ENCODE assay signal across 23 mouse cellular contexts in genomic region chr11:115741070-115741469, GRCm38 (mm10). TPM values are rescaled to one million over a fixed set of nuclear protein-coding genes. Genes with fewer than 3 reads are reported as not detected.
DNase-seq lines count a peak whose midpoint lies in the region; ATAC-seq and TF ChIP-seq lines count a peak whose summit lies in the region.
"Had no signal": no experiment of that assay in that cellular context is flagged by ENCODE, and none has a peak within 500 bp of the region (broad histone marks: within the 10 kb centered on the region; RNA-seq: fewer than 3 reads in every experiment).

No protein-coding gene starts in this region.

- TF ChIP-seq CTCF in kidney, postnatal 0 days (IDR thresholded peaks at IDR 0.05; ENCODE audit: low read depth): peak; percentile 5; the same call in 1 of the 2 replicates

- no peak overlapping the region for H3K4me2 ChIP-seq in kidney, embryonic 15.5 days
- no peak overlapping the region for H3K4me2 ChIP-seq in kidney, postnatal 0 days (ENCODE audit: low read length)
- H3K4me2 ChIP-seq: heart, embryonic 15.5 days; hindbrain, embryonic 14.5 days; limb, embryonic 12.5 days; liver, embryonic 11.5 days; midbrain, embryonic 15.5 days; neural tube, embryonic 12.5 days had no signal

- WGBS in kidney, embryonic 15.5 days: 77% methylated on average over 11 of the region's 11 CpGs
- WGBS in kidney, postnatal 0 days: 70% methylated on average over 11 of the region's 11 CpGs

- peak; percentile 38 for DNase-seq in kidney, adult 18-20 months
- peak; percentile 24 to 58 for DNase-seq in urinary bladder, adult 18-20 months (ENCODE audit: low spot score in 2 of 2)
- DNase-seq in urinary bladder, postnatal 10 days (ENCODE audit: low spot score): no peak
- no peak for DNase-seq in kidney, postnatal 0 days (ENCODE audit: low spot score)
- peak; percentile 55 to 58 for DNase-seq in urinary bladder, postnatal 36 days (ENCODE audit: low spot score in 2 of 2)
- no peak for DNase-seq in left cerebral cortex, postnatal 4 days
- DNase-seq: adrenal gland, postnatal 36 days; cerebellum, adult 9-11 months; heart, postnatal 4 days; liver, postnatal 0 days; right cerebral cortex, postnatal 14 days had no signal

- H3K9me3 ChIP-seq in kidney, embryonic 15.5 days (replicated peaks): no peaks in the 10 kb centered on the region
- H3K9me3 ChIP-seq in kidney, postnatal 0 days (replicated peaks; ENCODE audit: low read length): no peaks in the 10 kb centered on the region
- H3K9me3 ChIP-seq: embryonic facial prominence, embryonic 10.5 days; forebrain, embryonic 10.5 days; heart, embryonic 15.5 days; limb, embryonic 12.5 days; midbrain, embryonic 15.5 days; neural tube, embryonic 12.5 days had no signal

- ATAC-seq in kidney, embryonic 15.5 days (replicated peaks; ENCODE audit: low FRiP score): no peak
- ATAC-seq in kidney, postnatal 0 days (replicated peaks; ENCODE audit: low FRiP score, low read depth): peak; percentile 74; the same call in 1 of the 2 replicates
- ATAC-seq: CD4-positive, CD25-positive, alpha-beta regulatory T cell, adult 4 months; inflammation-experienced regulatory T-cells, adult 6 months; liver, postnatal 0 days; midbrain, embryonic 15.5 days had no signal

- no peaks in the 10 kb centered on the region for H3K27me3 ChIP-seq in kidney, embryonic 15.5 days
- H3K27me3 ChIP-seq in kidney, postnatal 0 days (ENCODE audit: insufficient read depth, low read length): no peaks in the 10 kb centered on the region
- H3K27me3 ChIP-seq: heart, embryonic 15.5 days; limb, embryonic 12.5 days; midbrain, embryonic 15.5 days; neural tube, embryonic 12.5 days had no signal

- H3K9ac ChIP-seq in kidney, embryonic 15.5 days: no peak overlapping the region
- H3K9ac ChIP-seq in kidney, postnatal 0 days (ENCODE audit: low read depth, low read length): no peak overlapping the region
- H3K9ac ChIP-seq: heart, embryonic 15.5 days; hindbrain, embryonic 14.5 days; limb, embryonic 12.5 days; liver, postnatal 0 days; midbrain, embryonic 15.5 days; neural tube, embryonic 12.5 days had no signal

- intact Hi-C loops in left cerebral cortex, postnatal 4 days (cut with DNase I): loop anchor here (1.0 kb wide), 1 partner anchor 13 kb away; no protein-coding TSS in a partner anchor

- no peak overlapping the region for H3K4me3 ChIP-seq in kidney, embryonic 15.5 days (replicated peaks)
- no peak overlapping the region for H3K4me3 ChIP-seq in kidney, postnatal 0 days (replicated peaks; ENCODE audit: low read depth, low read length)
- H3K4me3 ChIP-seq: embryonic facial prominence, embryonic 10.5 days; forebrain, embryonic 10.5 days; heart, embryonic 15.5 days; limb, embryonic 12.5 days; midbrain, embryonic 15.5 days; neural tube, embryonic 12.5 days had no signal

- no peaks in the 10 kb centered on the region for H3K36me3 ChIP-seq in kidney, embryonic 15.5 days
- H3K36me3 ChIP-seq in kidney, postnatal 0 days (ENCODE audit: insufficient read depth, low read length): no peaks in the 10 kb centered on the region
- H3K36me3 ChIP-seq: embryonic facial prominence, embryonic 10.5 days; forebrain, embryonic 10.5 days; heart, embryonic 15.5 days; limb, embryonic 12.5 days; midbrain, embryonic 15.5 days; neural tube, embryonic 12.5 days had no signal

- H3K27ac ChIP-seq in kidney, embryonic 15.5 days: no peak overlapping the region
- no peak overlapping the region for H3K27ac ChIP-seq in kidney, postnatal 0 days
- H3K27ac ChIP-seq: embryonic facial prominence, embryonic 10.5 days; forebrain, embryonic 10.5 days; heart, embryonic 15.5 days; hindbrain, embryonic 14.5 days; limb, embryonic 12.5 days; macrophage; midbrain, embryonic 15.5 days; neural tube, embryonic 12.5 days had no signal

- H3K4me1 ChIP-seq in kidney, embryonic 15.5 days: peaks cover 7% of the 10 kb centered on the region; the same call in 1 of the 2 replicates
- no peaks in the 10 kb centered on the region for H3K4me1 ChIP-seq in kidney, postnatal 0 days (replicated peaks; ENCODE audit: insufficient read depth, low read length)
- H3K4me1 ChIP-seq: midbrain, embryonic 15.5 days had no signal

RNA-seq across cellular contexts. Expression of gene Tmem94, which starts 24.2 kb away (rescaled TPM):
- polyA plus RNA-seq in kidney, embryonic 15.5 days (2015; fragmentation: Nextera tagmentation; extraction: Ambion mirVana): 26.6 and 27.0 TPM in 2 replicates
- 19.6 TPM in 2 replicates for polyA plus RNA-seq in kidney, postnatal 0 days (2015; fragmentation: Nextera tagmentation; extraction: Ambion mirVana)
- total RNA-seq in left cerebral cortex, postnatal 4 days (2021): 10 to 100 TPM; 37.3 to 44.1 TPM

RNA-seq across cellular contexts. Expression of gene Grb2, which starts 32.7 kb away (rescaled TPM):
- 92.0 and 98.4 TPM in 2 replicates for polyA plus RNA-seq in kidney, embryonic 15.5 days (2015; fragmentation: Nextera tagmentation; extraction: Ambion mirVana)
- polyA plus RNA-seq in kidney, postnatal 0 days (2015; fragmentation: Nextera tagmentation; extraction: Ambion mirVana): 69.9 and 72.8 TPM in 2 replicates
- 100 to 1,000 TPM; 218 to 220 TPM for total RNA-seq in left cerebral cortex, postnatal 4 days (2021)

Comparison
In these comparisons a context has a peak if more than half of its experiments do, and no peak if none do; other contexts are left out.
1. DNase-seq: peak in kidney, adult 18-20 months (single experiment), urinary bladder, adult 18-20 months (2 of 2) and urinary bladder, postnatal 36 days (2 of 2); none in urinary bladder, postnatal 10 days (single experiment), kidney, postnatal 0 days (single experiment) and left cerebral cortex, postnatal 4 days (single experiment).